Mouse (Mus musculus) heart, adult 8-10 months (tissue): ENCODE results near the gene Syce1l. TPM values are rescaled to one million over a fixed set of nuclear protein-coding genes. Genes with fewer than 3 reads are reported as not detected.
A peak's percentile ranks its signal among the peaks of the same experiment; 100 is the strongest.

ENCODE experiments used
- DNase-seq: peaks from one replicate; pipeline ENCODE4 v3.0.0; 2022; ENCODE audit warnings: low spot score
- total RNA-seq, 4 experiments: library from RNA; stranded (reverse); gene quantifications; 2 replicates each; pipeline ENCODE4 v1.2.4; 2022

Syce1l gene
- not detected for total RNA-seq

DNA sequence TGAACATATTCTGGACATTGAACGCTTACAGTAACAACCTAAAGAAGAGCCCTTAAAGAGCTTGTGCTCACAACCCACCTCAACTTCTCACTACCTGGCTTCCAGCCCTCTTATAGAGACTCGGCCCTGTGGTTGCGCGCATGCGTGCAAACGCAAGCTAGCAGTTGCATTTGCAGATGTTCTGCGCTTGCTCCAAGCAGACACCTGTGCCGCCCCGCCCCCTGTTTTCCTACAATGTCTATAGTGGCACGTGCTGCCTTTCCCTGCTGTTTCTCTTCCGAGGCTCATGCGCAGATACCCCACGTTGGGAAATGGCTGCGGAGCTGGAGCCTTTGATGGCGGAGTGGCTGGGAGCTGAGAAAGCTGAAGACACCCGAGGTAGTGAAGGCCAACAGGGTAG lies at the start of gene Syce1l:
Gene Syce1l (plus strand): TSS at position 288 of the 400 bp plus-strand sequence.
- no peak for DNase-seq

DNA sequence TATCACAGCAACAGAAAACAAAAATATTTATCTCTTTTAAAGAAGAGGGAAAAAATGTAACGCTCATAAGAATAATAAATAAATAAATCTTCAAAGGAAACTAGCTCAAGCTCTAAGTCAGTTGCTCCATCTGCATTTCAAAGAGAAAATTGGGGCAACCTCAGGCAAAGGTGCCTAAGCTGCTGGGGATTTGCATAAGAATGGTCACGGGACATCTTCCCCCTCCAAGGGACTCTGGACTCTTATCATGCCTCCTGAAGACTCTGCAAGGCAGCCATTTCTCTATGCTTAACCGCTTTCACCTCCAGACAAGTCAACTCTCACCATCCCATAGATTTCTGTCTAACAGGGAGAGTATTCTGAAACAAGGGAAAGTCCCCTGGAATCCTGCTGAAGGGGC lies 44.6 kb upstream of the Syce1l start:
- DNase-seq, result no peak

DNA sequence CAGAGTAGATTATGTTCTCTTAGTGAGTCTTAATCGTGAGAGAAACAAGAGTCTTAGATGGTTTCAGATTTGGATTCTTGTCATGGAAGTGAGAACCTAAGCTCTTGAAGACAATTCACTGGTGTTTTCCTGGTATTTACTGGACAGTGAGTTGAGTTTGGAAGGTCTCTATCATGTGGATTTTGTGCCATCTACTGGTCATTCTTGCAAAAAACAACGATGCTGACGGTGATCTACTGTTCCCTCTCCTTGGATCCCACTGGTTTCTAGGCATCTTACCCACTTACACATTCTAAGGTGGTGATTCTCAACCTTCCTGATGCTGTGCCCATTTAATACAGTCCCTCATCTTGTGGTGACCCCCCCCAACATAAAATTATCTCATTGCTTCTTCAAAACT lies 10.4 kb upstream of the Syce1l start:
- peak; percentile 55 for DNase-seq

DNA sequence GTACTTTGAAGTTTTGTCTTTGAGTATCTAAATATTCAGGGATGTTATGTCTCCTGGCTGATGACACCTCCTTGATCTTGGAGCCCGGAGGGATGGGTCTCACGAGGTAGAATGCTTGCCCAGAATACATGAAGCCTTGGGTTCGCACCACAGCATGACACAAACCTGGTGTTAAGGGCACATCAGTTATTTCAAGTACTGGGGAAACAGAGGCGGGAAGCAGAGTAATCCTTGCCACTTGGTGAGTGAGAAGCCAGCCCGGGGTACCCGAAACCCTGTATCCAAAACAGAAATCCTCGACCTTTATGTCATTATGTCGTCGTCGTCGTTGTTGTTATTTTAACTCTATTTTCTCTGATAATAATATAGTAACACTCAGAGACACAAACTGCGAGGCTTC lies 8.9 kb upstream of the Syce1l start:
- no peak for DNase-seq

DNA sequence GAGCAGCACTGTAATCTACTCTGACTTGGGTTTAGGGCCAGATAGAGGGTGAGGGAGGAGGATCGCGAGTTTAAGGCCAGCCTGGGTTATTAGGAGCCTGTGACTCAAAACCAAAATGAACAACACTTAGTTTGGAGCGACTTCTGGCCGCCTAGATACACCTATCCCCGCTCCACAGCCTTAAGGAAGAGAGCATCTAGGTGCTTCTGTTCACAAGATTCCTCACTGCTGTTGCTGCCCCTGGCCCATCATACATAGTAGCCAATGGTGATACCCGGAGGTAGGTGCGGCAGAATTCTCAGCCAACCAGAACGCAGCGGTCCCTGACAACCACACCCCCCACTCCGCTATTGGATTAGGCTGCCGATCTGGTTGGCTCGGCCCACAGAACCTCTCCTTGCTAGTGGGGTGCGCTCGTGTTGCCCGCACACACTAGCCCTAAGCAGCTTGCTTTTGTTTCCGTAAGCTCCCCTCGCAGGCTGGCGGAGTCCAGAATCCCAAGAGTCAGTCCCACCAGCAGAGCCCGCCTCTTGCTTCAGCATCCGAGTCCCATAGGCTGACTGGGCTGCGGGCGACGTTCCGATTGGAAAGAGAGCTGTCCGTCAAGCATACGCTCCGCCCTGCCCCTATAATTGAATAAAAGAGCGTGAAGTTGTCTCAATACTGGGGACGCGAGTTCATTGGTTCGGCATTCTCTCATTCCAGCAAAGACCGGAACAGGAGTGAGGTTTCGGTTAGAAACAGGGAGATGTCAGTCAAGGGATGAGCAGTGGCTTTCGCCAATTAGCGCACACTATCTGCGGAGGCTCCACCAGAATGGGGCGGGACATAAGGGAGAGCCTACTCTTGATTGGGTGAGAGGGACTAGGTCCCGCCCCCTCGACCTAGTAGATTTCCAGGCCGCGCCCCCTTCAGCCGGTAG lies 8.1 kb upstream of the Syce1l start, which contains the start of gene Mon1b:
Gene Mon1b (plus strand): TSS at position 918 of the 922 bp plus-strand sequence.
- DNase-seq, result peak; percentile 99

DNA sequence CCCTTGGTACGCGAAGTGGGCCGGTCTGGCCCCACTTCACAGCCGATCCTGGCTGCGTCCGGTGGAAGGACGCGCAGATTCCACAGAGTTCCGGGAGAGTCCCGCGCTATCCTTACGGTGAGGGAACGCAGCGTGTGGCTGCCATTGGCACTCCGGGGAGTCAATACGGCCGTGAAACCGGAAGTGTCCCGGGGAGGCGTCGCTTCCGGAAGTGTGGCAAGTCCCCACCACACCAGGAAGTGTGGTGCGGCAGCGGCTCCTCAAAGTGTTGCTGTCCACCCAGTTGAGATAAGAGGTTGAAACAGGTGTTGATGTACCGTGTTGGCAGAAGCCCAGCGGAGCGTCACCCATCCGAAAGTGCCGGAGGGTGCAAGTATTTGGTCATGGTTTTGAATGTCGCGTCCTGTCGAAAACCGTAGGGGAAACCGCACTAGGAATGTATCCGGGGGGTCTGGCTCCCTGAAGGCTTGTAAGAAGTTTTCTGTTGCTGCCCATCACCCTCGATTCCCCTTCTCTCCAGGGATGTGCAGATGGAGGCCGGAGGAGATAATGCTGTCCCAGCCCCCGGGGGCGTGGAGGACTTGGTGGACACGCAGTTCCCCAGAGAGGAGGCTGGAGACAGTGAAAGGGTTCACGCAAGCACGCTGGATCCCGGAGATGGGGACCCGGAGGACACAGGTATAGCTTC lies 7.3 kb upstream of the Syce1l start:
- no peak for DNase-seq

GRCm38 (mm10) chr8:113636280-113636628 lies 6.8 kb upstream of the Syce1l start:
- DNase-seq, result no peak

DNA sequence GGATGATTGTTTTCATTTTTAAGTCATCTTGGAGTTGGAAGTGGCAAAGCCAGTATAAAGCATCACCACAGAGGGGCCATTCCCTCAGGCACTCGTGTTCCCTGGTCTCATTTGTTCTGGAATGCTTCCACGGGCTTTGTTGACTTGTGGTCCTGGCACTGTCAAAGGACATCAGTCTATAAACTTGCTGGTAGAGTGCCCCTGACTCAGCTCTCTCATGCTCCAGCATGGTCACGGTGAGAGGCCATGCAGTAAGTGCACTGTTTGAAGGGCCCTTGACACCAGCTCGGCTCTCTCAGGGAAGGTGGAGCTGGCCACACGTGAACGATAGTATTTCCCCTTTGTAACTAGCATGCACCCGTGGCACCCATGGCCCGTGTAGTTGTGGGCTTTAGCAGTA lies 2.7 kb upstream of the Syce1l start:
- DNase-seq, result no peak

GRCm38 (mm10) chr8:113643479-113644210 lies 632 bp downstream of the Syce1l start:
- no peak for DNase-seq

GRCm38 (mm10) chr8:113645220-113645619 lies 2.2 kb downstream of the Syce1l start:
- no peak for DNase-seq

DNA sequence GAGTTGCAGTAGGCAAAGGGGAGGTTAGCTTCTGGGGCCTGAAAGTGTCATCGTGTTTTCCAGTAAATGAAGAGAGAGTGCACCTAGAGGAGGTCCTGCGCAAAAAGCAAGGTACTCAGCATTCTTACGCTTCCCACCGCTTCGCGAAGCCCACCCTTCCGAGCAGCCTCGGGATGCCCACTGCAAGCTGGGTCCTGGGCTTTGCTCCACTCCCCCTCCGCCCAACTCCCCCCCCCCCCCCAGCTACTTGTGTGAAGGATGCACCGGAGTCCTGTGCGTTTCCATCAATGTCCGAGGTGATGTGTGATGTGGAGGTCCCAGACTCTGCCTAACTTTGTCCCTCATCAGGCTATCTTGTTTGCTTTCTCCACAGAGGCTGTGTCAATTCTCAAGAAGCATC lies 9.4 kb downstream of the Syce1l start:
- no peak for DNase-seq

DNA sequence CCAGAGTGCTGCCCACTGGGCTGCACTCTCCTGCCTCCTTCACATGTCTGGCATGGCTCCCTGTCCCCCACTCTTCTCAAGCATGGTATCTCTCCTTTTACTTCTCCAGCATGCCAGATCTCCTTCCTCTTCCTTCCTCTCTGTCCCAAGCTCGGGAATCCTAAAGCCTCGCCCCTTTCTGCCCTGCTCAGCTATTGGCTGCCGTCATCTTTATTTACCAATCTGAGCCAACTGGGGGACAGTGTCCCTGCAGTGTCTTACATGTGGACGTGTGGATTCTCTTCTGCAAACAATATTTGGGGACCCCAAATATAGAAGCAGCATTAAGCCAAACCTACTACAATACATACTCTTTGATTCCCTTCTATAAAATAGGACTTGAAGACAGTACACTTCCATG lies 10.1 kb downstream of the Syce1l start:
- no peak for DNase-seq

DNA sequence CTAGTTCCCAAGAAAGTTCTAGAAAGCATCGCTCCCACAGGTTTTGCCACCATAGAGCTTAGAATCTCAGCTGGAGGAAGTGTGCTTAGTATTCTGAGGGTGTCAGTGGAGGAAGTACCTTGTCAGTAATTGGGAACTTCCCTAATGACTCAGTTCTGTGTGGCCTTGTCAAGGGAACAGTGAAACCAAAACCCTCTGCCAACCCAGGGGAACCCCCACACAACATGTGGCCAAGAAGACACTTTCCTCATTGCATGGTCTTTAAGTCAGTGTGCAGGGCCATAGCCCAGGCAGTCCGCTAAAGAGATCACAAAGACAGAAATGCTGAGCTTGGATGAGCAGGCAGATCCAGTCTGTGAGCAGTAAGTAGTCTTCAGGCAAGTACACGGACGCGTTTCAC lies 13.1 kb downstream of the Syce1l start:
- peak; percentile 13 for DNase-seq

DNA sequence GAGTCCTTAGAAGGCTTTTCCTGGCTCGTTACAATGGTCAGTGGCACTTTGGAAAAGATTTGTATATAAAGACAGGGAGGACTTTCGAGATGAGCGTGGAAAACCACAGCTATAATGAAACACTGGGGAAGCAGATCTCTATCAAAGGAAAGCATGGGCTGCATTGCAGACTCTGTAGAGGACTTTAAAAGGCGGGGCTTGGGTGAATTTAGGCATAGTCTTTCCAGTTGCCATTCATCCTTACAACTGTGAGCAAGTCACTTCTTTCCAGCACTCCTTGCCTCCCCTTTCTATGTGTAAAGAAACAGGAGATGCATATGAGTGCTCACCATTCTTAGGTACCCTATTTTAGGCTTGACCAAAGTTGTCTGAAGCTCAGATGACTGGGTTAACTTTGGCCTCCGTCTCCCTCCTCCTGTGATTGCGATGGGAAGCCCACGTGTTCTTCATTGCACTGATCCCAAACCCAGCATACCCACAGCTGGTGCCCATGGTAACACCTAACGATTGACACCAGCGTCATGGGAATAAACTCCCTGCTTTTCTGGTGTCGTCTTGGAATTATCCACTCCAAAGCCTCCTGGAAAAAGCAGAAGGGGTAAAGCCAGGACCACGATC lies 13.8 kb downstream of the Syce1l start:
- no peak for DNase-seq

DNA sequence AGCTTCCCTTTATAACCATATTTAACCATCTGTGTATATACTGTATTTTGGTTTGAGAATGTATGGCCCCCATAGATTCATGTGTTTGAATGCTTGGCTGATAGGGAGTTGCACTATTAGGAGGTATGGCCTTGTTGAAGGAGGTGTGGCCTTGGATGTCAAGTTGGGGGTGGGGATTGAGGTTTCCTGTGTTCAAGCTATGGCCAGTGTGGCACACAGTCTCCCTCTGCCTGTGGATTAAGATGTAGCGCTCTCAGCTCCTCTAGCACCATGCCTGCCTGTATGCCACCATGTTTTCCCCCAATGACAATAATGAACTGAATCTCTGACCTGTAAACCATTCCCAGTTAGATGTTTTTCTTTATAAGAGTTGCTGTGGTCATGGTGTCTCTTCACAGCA lies 17.1 kb downstream of the Syce1l start:
- no peak for DNase-seq

- peak; percentile 74 for DNase-seq
Measured at GRCm38 (mm10) chr8:113664544-113664943, 21.5 kb downstream of the Syce1l start.

DNA sequence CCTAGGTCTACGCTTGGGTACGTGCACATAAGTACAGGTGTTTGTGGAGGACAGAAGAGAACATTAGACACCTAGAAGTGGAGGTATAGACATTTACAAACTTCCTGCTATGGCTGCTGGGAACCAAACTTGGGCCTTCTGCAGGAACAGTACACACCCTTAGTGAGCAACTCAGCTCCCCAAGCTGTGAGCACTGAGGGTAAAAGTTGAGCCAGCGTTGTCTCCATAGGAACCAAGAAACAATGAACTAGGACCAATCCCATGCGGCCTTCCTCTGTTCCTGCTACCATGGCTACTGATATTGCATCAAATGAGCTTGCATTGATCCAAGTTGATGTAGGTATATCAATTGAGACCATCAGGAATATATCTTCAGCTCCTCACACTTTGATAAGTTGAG lies 22.0 kb downstream of the Syce1l start:
- DNase-seq, result no peak

DNA sequence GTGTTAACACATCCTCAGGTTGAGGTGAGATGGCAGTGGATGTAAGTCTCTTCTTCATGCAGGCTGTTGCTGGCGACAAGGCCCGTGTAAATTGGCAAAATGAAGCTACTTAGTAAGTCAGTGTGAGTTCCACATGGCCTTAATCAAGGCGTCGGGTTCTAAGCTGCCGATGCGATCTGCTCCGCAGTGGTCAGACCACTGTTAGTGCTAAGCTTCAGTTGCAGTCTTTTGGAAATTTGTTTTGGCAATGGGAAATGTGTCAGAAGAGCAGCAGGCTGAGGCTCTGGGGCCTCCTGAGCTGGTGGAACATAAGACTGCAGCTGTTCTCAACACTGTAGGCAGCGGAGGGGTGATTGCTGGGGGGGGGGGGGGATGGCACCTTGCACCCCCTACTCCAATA lies 22.9 kb downstream of the Syce1l start:
- DNase-seq, result no peak

DNA sequence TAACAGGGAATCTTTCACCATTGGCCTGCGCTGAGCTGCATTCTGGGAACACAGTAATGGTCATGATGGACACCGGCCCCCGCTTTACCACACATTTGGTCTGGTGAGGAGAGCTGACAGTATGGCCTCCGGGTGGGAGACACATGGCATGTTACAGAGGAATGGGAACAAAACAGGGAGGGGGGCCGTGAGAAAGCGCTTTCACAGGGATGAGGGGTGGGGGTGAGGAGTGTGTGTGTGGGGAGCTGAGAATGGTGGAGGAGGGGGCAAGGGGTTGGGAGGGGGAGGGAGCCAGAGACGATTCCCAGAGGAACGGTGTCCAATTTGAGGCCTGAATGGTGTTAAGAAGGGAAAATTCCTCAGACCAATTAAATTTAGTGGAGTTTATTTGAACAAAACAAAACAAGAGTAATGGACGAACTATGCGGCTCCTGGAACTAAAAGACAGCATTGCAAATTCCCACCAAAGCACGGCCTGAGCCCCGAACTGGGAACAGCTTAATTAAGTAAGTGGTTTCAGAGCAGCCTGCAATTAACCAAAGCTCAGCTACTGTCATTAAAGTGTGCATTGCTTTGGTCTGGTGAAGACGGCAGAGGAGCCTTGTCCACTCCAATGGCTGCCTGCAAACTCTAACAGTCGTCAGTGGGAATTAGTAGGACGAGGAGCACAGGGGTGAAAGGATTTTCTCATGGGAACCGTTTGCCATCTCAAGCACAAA lies 23.9 kb downstream of the Syce1l start:
- no peak for DNase-seq

GRCm38 (mm10) chr8:113669924-113670323 lies 26.9 kb downstream of the Syce1l start:
- DNase-seq, result no peak

DNA sequence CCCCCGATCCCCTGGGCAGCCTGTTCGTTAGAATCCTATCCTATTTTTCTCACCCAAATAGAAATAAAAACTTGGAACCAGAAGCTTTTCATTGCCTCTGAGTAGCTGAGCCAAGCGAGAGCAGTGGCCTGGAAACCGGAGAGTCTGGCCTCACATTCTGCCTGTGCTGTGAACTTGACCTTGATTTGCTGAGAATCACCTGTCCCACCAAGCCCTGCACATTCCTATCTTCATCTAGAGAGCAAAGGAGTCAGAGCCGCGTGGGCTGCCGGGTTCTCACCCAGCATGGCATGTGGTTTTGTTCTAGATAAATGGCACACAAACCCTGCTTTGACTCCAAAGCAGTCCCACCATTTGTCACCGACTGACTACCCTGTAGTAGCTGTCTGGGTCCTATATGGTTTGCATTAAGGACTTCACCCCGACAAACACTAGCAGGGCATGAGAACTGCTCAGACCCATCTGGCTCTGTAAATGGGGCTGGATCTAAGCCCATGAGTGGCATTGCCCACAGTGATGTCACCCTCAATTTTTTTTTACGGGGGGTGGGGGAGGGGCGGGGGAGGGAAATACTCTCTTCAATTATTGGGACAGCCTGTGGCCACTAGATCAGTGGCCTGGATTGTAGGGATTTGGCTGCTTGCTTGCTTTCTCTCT lies 29.7 kb downstream of the Syce1l start:
- DNase-seq, result no peak
